Mouse (Mus musculus) activated CD4-positive, CD25-positive, alpha-beta regulatory T cell, adult 4 months (primary cell): ENCODE measurements around the gene Klhl33. TPM values are rescaled to one million over a fixed set of nuclear protein-coding genes. Genes with fewer than 3 reads are reported as not detected.
"Not testable (repeated sequence)": the region's sequence is repeated elsewhere in the genome, so short reads cannot be mapped to it uniquely, and the experiment has no call there.

Experiments
- ATAC-seq: one replicate; pipeline ENCODE4 v1.8.0; 2017
- polyA plus RNA-seq, 2 experiments: library from polyadenylated mRNA; unstranded; fragments of 100-300 nt; shearing (Covaris generic); gene quantifications; one replicate each; pipeline ENCODE4 v1.2.1; 2017

Klhl33 gene
- polyA plus RNA-seq, 2 experiments from 2014 or later = 0.21 TPM; not detected in 1

GRCm38 (mm10) chr14:50903973-50904827 lies 6.9 kb upstream of the Klhl33 start:
- ATAC-seq = no peak

GRCm38 (mm10) chr14:50897992-50898391 lies 685 bp upstream of the Klhl33 start:
- ATAC-seq = not testable (repeated sequence)

- ATAC-seq = no peak
These were observed 447 bp downstream of the Klhl33 start for GRCm38 (mm10) chr14:50896747-50897373.

- no peak for ATAC-seq
These were observed 1.1 kb downstream of the Klhl33 start for GRCm38 (mm10) chr14:50895985-50896746.

GRCm38 (mm10) chr14:50895407-50895806 lies 1.9 kb downstream of the Klhl33 start:
- no peak for ATAC-seq

- ATAC-seq = no peak
These were observed 4.5 kb downstream of the Klhl33 start for GRCm38 (mm10) chr14:50892541-50893459.

GRCm38 (mm10) chr14:50892091-50892490 lies 5.2 kb downstream of the Klhl33 start:
- ATAC-seq = no peak

GRCm38 (mm10) chr14:50891621-50892020 lies 5.7 kb downstream of the Klhl33 start:
- ATAC-seq = no peak

- no peak for ATAC-seq
These were observed 20.9 kb downstream of the Klhl33 start for GRCm38 (mm10) chr14:50876236-50876950.

GRCm38 (mm10) chr14:50875591-50876230 lies 21.6 kb downstream of the Klhl33 start:
- no peak for ATAC-seq

GRCm38 (mm10) chr14:50875175-50875574 lies 22.1 kb downstream of the Klhl33 start:
- ATAC-seq = no peak

- no peak for ATAC-seq
These were observed 26.0 kb downstream of the Klhl33 start for GRCm38 (mm10) chr14:50871284-50871683.

GRCm38 (mm10) chr14:50870805-50871143 lies 26.5 kb downstream of the Klhl33 start:
- no peak for ATAC-seq

GRCm38 (mm10) chr14:50869889-50870804 lies 27.2 kb downstream of the Klhl33 start, which contains the start of gene Tep1:
Gene Tep1, minus strand, starts transcription at chr14:50870560.
- peak; percentile 83 for ATAC-seq

- no peak for ATAC-seq
These were observed 28.7 kb downstream of the Klhl33 start for GRCm38 (mm10) chr14:50868656-50869055.

- ATAC-seq = no peak
These were observed 29.1 kb downstream of the Klhl33 start for GRCm38 (mm10) chr14:50868211-50868610.

GRCm38 (mm10) chr14:50866966-50867365 lies 30.3 kb downstream of the Klhl33 start:
- ATAC-seq = no peak

- ATAC-seq = not testable (repeated sequence)
These were observed 32.3 kb downstream of the Klhl33 start for GRCm38 (mm10) chr14:50865005-50865404.

- ATAC-seq = no peak
These were observed 34.7 kb downstream of the Klhl33 start for GRCm38 (mm10) chr14:50862641-50863040.

GRCm38 (mm10) chr14:50855788-50856187 lies 41.5 kb downstream of the Klhl33 start:
- ATAC-seq = no peak
